ENCODE assay signal across 7 mouse cellular contexts in genomic region chr14:31208084-31208483, GRCm38 (mm10). TPM values are rescaled to one million over a fixed set of nuclear protein-coding genes. Genes with fewer than 3 reads are reported as not detected.
DNase-seq lines count a peak whose midpoint lies in the region; ATAC-seq and TF ChIP-seq lines count a peak whose summit lies in the region.

Tnnc1 (plus strand) TSS chr14:31208312.

- ATAC-seq in intestine, embryonic 15.5 days = no peak
- no peak for ATAC-seq in neural tube, embryonic 13.5 days (ENCODE audit: low read depth)

- no peaks in the 10 kb centered on the region for H3K9me3 ChIP-seq in intestine, embryonic 15.5 days
- H3K9me3 ChIP-seq in neural tube, embryonic 13.5 days = no peaks in the 10 kb centered on the region

- H3K36me3 ChIP-seq in testis, adult 2 months (ENCODE audit: control insufficient read depth, insufficient read depth, low read length) = no peaks in the 10 kb centered on the region
- H3K36me3 ChIP-seq in intestine, embryonic 15.5 days = 0 out of 2 replicates have a peak, but pooled peaks cover 9% of the 10 kb centered on the region
- peaks cover 14% of the 10 kb centered on the region for H3K36me3 ChIP-seq in neural tube, embryonic 13.5 days

- DNase-seq in testis, postnatal 14 days (ENCODE audit: low spot score) = no peak
- no peak for DNase-seq in gastrocnemius, postnatal 25 days
- DNase-seq in spleen, postnatal 10 days (ENCODE audit: low spot score in 2 of 2) = no peak
- no peak for DNase-seq in layer of hippocampus, adult 9-11 months

- TF ChIP-seq CTCF in testis, adult 2 months (IDR thresholded peaks at IDR 0.05; ENCODE audit: control insufficient read depth, insufficient read depth, insufficient replicate concordance, low read depth, low read length) = no peak

- H3K4me1 ChIP-seq in testis, adult 2 months (ENCODE audit: control insufficient read depth, insufficient read depth, low read length) = peaks cover 13% of the 10 kb centered on the region
- peaks cover 18% of the 10 kb centered on the region for H3K4me1 ChIP-seq in intestine, embryonic 15.5 days (replicated peaks)
- H3K4me1 ChIP-seq in neural tube, embryonic 13.5 days (replicated peaks) = peaks cover 27% of the 10 kb centered on the region

- no peaks in the 10 kb centered on the region for H3K27me3 ChIP-seq in testis, adult 2 months (ENCODE audit: control insufficient read depth, insufficient read depth, low read length)
- no peaks in the 10 kb centered on the region for H3K27me3 ChIP-seq in intestine, embryonic 15.5 days (replicated peaks)
- no peaks in the 10 kb centered on the region for H3K27me3 ChIP-seq in neural tube, embryonic 13.5 days

- H3K9ac ChIP-seq in intestine, embryonic 15.5 days = 0 out of 2 replicates have a peak within 1 kb of the TSS, but pooled peaks have one; percentile 95
- H3K9ac ChIP-seq in neural tube, embryonic 13.5 days = peak within 1 kb of the TSS; percentile 94

- no peak within 1 kb of the TSS for H3K27ac ChIP-seq in testis, adult 2 months (ENCODE audit: control insufficient read depth, insufficient read depth, low read depth, low read length)
- H3K27ac ChIP-seq in intestine, embryonic 15.5 days = no peak within 1 kb of the TSS
- H3K27ac ChIP-seq in neural tube, embryonic 13.5 days (replicated peaks) = peak within 1 kb of the TSS; percentile 92

- H3K4me3 ChIP-seq in testis, adult 2 months (ENCODE audit: control insufficient read depth, low read depth, low read length) = peak within 1 kb of the TSS; percentile 89; the same call in 1 of the 2 replicates
- no peak within 1 kb of the TSS for H3K4me3 ChIP-seq in intestine, embryonic 15.5 days (replicated peaks)
- peak within 1 kb of the TSS; percentile 80 for H3K4me3 ChIP-seq in neural tube, embryonic 13.5 days

- no peak for TF ChIP-seq POLR2A in testis, adult 2 months (IDR thresholded peaks at IDR 0.05; ENCODE audit: control insufficient read depth, low read depth, low read length)

- peak within 1 kb of the TSS; percentile 88; the same call in 1 of the 2 replicates for H3K4me2 ChIP-seq in intestine, embryonic 15.5 days (replicated peaks)
- H3K4me2 ChIP-seq in neural tube, embryonic 13.5 days = peak within 1 kb of the TSS; percentile 98

- 58% methylated on average over 2 of the region's 2 CpGs for WGBS in intestine, embryonic 15.5 days
- 76% methylated on average over 2 of the region's 2 CpGs for WGBS in neural tube, embryonic 13.5 days

RNA-seq across cellular contexts. Expression of gene Tnnc1, which starts in this region (rescaled TPM):
- 0.48 and 0.59 TPM in 2 replicates for polyA plus RNA-seq in testis, adult 2 months (2012; rRNA removed)
- 100 to 1,000 TPM; 137 to 627 TPM for total RNA-seq in gastrocnemius, postnatal 25 days (2021)
- 3.3 and 6.4 TPM in 2 replicates for polyA plus RNA-seq in intestine, embryonic 15.5 days (2015; fragmentation: Nextera tagmentation; extraction: Ambion mirVana)
- 21.3 and 65.5 TPM in 2 replicates for polyA plus RNA-seq in neural tube, embryonic 13.5 days (2015; fragmentation: Nextera tagmentation; extraction: Ambion mirVana)
